Mouse (Mus musculus) G1E (cell line): ENCODE results near the gene Trim71. TPM values are rescaled to one million over a fixed set of nuclear protein-coding genes. Genes with fewer than 3 reads are reported as not detected.

Experiments
- ATAC-seq: 2 replicates; pipeline ENCODE4 v1.8.0; 2016; ENCODE audit warnings: mild to moderate bottlenecking; ENCODE audit not compliant: insufficient number of reproducible peaks, poor library complexity, low FRiP score, severe bottlenecking; ENCODE audit errors: extremely low read depth
- DNase-seq: peaks from one replicate; pipeline ENCODE4 v3.0.0; 2012; ENCODE audit warnings: low spot score
- H3K27me3 ChIP-seq: 2 replicates; pipeline ENCODE4 v1.6.1; 2012; ENCODE audit warnings: mild to moderate bottlenecking, low read length, inconsistent platforms; ENCODE audit not compliant: insufficient read depth
- H3K36me3 ChIP-seq: replicated peaks from 2 replicates; pipeline ENCODE3; 2012; ENCODE audit warnings: mild to moderate bottlenecking, inconsistent platforms
- H3K4me1 ChIP-seq: 2 replicates; pipeline ENCODE4 v1.6.1; 2012; ENCODE audit warnings: low read depth, low read length, inconsistent platforms, mixed read lengths; ENCODE audit not compliant: insufficient read depth
- H3K4me3 ChIP-seq: 2 replicates; pipeline ENCODE4 v1.5.1; 2012; ENCODE audit warnings: low read depth, mild to moderate bottlenecking, inconsistent platforms, low read length, moderate library complexity, mixed read lengths
- H3K9me3 ChIP-seq: replicated peaks from 2 replicates; pipeline ENCODE4 v1.6.1; 2012; ENCODE audit warnings: inconsistent platforms
- CTCF ChIP-seq: IDR thresholded peaks from 2 replicates; pipeline ENCODE4 v1.5.1; 2012; ENCODE audit warnings: low read depth, low read length, inconsistent platforms, mixed read lengths
- GATA1 ChIP-seq: IDR thresholded peaks from 2 replicates; pipeline ENCODE4 v1.6.1; 2012; ENCODE audit warnings: borderline replicate concordance, low read length, inconsistent platforms, mixed read lengths
- GATA2 ChIP-seq: IDR thresholded peaks from 2 replicates; pipeline ENCODE4 v1.6.1; 2012; ENCODE audit warnings: low read depth, low read length, inconsistent platforms, borderline replicate concordance
- POLR2AphosphoS5 ChIP-seq: IDR thresholded peaks from 2 replicates; pipeline ENCODE4 v1.6.1; 2012; ENCODE audit warnings: low read depth, low read length, inconsistent platforms; ENCODE audit not compliant: insufficient replicate concordance
- TAL1 ChIP-seq: conservative IDR thresholded peaks from 2 replicates; pipeline ENCODE4 v1.6.1; 2012; ENCODE audit warnings: low read depth, low read length, inconsistent platforms, mixed read lengths
- polyA plus RNA-seq: library from polyadenylated mRNA; stranded (reverse); fragments of >175 nt; gene quantifications from 2 replicates; pipeline ENCODE4 v1.2.3, GENCODE M21; 2012
- total RNA-seq, 2 experiments: library from RNA; stranded (forward) in 1 of 2; stranded (reverse) in 1 of 2; fragments of 200-1000 nt in 1 of 2; fragments of >200 nt in 1 of 2; fragmentation: Nextera tagmentation in 1 of 2; gene quantifications; 2 replicates each; pipeline ENCODE4 v1.2.3; 2014 to 2017

Trim71 gene
- total and polyA plus RNA-seq, 3 experiments: 0.11 TPM; not detected in 2

DNA sequence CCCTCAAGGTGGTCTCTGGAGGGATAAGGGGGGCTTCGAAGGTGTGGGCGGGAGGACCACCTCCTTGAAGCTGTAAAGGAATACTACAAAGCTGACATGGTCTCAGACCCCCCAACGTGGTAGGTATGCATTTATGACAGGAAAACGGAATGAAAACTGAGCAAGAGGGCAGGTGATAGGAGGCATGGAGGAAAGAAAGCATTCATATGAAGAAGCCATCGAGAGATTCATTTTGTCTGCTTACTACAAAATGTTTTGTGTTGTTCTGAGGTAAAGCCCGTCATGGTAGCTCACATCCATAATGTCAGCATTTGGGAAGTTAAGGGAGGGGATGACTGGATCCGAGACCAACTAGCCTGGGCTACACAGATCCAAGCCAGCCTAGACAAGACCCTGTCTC lies 4.0 kb downstream of the Trim71 start:
- H3K27me3 ChIP-seq: peaks cover 3% of the 10 kb centered on the region; the same call in 1 of the 2 replicates
- DNase-seq (no peak), ATAC-seq (no peak)
- no peak overlapping the region for H3K4me3 ChIP-seq
- no peaks in the 10 kb centered on the region for H3K4me1 ChIP-seq
- no peaks in the 10 kb centered on the region for H3K36me3 ChIP-seq
- TF ChIP-seq TAL1: no peak
- no peak for TF ChIP-seq GATA2
- no peak for TF ChIP-seq POLR2AphosphoS5
- no peak for TF ChIP-seq GATA1
- no peak for TF ChIP-seq CTCF
- H3K9me3 ChIP-seq: peaks cover 35% of the 10 kb centered on the region

DNA sequence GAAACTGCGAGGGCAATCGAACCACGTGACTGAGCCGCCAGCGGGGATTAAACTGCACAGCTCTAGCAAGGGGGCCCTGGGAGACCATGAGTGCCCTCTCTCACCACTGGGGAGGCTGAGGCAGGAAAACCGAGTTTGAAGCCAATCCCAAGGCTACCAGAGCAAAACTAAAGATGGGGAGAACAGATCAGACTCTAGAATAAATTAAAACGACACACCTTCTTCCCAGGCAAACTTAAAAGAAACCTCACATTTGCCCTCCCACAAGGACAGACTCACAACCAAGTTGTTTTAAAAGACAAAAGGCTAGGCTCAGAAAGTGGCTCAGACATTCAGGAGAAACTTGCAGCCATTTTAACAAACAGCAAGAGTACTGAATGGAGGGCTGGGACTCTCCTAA lies 7.1 kb downstream of the Trim71 start:
- no peaks in the 10 kb centered on the region for H3K36me3 ChIP-seq
- peaks cover 10% of the 10 kb centered on the region for H3K9me3 ChIP-seq

DNA sequence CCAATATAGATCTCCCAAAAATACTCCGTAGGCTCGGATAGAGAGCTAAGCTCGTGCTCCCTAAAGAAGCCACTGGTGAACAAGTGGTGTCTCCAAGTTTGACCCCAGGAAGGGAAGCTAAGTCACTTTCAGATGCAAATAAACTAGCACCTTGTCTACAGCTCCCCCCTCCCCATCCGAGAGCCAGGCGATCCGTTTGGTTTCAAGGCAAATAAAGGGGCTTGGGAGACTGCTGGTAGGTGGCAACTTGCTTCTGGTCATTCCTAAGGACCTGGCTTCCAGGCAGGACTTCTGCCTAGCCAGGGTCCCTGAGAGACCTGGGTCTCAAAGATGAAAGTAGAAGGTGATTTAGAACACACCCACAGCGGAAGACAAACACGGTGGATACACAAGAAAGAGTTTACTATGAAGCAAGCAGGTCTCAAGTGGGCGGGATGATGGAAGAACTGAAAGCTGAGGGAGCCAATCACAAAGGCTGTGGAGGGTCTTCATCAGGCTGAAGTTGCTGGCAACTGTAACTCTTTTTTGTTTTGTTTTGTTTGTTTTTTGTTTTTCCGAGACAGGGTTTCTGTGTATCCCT lies 7.8 kb downstream of the Trim71 start:
- Histone ChIP-seq H3K36me3 (no peaks in the 10 kb centered on the region), H3K27me3 (peaks cover 3% of the 10 kb centered on the region; the same call in 1 of the 2 replicates), H3K4me3 (no peak overlapping the region)

More for the DNA sequence above, 7.1 kb downstream of the Trim71 start:
- TF ChIP-seq GATA2: no peak
- no peak for TF ChIP-seq CTCF
- no peak for TF ChIP-seq GATA1
- TF ChIP-seq POLR2AphosphoS5: no peak
- DNase-seq (no peak), ATAC-seq (no peak)
- H3K4me1 ChIP-seq: no peaks in the 10 kb centered on the region
- H3K27me3 ChIP-seq: peaks cover 3% of the 10 kb centered on the region; the same call in 1 of the 2 replicates
- H3K4me3 ChIP-seq: no peak overlapping the region

GRCm38 (mm10) chr9:114554355-114554979 lies 9.7 kb downstream of the Trim71 start:
- TF ChIP-seq GATA1: no peak
- TF ChIP-seq TAL1: no peak
- Histone ChIP-seq H3K27me3 (no peaks in the 10 kb centered on the region), H3K9me3 (no peaks in the 10 kb centered on the region), H3K4me3 (no peak overlapping the region), H3K36me3 (no peaks in the 10 kb centered on the region), H3K4me1 (no peaks in the 10 kb centered on the region)
- no peak for ATAC-seq
- DNase-seq: no peak

More for the DNA sequence above, 7.8 kb downstream of the Trim71 start:
- DNase-seq: no peak
- H3K4me1 ChIP-seq: no peaks in the 10 kb centered on the region
- TF ChIP-seq POLR2AphosphoS5: no peak
- no peak for TF ChIP-seq GATA1
- no peak for TF ChIP-seq CTCF
- no peak for TF ChIP-seq GATA2
- TF ChIP-seq TAL1: no peak
- no peak for ATAC-seq
- peaks cover 6% of the 10 kb centered on the region for H3K9me3 ChIP-seq

DNA sequence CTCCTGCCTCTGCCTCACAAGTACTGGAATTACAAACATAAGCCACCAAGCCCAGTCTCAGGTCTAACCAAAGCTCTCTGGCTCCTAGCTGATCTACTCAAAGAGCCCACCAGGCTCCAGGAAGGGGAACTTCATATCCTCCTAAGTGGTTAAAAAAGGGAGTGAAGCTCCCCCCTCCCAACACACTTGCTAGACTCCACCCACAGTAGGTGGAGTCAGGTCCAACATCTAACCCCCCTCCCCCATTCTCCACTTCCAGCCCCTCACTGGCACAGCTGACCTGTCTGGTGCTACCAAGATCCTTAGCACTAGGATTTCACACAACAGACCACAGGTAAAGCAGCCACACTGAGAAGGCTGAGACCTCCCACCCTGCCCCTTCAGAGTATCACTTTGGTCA lies 10.3 kb downstream of the Trim71 start:
- TF ChIP-seq GATA1 (no peak), CTCF (no peak), POLR2AphosphoS5 (no peak), TAL1 (no peak), GATA2 (no peak)
- Histone ChIP-seq H3K4me1 (no peaks in the 10 kb centered on the region), H3K27me3 (no peaks in the 10 kb centered on the region), H3K36me3 (no peaks in the 10 kb centered on the region), H3K4me3 (no peak overlapping the region), H3K9me3 (no peaks in the 10 kb centered on the region)
- no peak for DNase-seq
- no peak for ATAC-seq

DNA sequence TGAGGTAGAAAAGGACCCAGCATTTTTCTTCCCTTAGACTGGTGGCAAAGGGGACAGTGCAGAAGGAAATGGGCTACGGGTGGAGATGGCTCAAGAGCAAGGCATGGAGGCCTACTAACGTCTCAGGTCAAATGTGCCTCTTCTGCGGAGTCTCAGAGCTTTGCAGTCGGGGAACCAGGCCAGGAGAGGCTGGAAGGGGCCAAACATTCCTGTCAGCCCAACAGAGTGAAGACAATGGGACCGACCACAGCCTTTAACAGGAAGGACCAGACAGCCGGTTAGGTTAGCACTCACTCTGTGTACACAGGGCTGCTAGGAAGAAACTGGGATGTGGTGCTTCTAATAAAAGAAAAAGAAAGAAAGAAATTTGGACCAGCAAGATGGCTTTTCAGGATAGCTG lies 14.1 kb downstream of the Trim71 start:
- Histone ChIP-seq H3K36me3 (no peaks in the 10 kb centered on the region), H3K4me3 (no peak overlapping the region), H3K4me1 (no peaks in the 10 kb centered on the region), H3K27me3 (no peaks in the 10 kb centered on the region), H3K9me3 (no peaks in the 10 kb centered on the region)
- DNase-seq (no peak), ATAC-seq (no peak)
- TF ChIP-seq TAL1: no peak
- TF ChIP-seq POLR2AphosphoS5: no peak
- no peak for TF ChIP-seq GATA1

DNA sequence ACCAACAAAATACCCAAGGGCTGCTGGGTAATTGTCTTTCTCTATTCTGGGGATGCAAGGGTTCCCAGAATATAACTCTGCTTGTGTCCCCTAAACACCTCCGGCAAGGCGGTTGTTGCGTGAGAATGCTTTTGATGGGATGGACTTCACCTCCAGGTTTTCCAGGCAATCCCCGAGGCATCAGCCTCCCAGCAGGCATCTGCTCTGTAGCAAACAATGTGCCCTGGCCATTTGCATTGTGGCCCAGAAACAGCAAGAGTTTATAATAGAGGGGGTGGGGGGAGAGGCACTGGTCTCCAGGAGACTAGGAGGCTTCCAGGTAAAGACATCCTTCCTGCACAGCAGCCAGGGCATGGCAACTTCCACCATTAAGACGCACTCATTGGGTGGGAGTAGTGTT lies 15.1 kb downstream of the Trim71 start:
- DNase-seq (no peak), ATAC-seq (no peak)
- H3K27me3 ChIP-seq: no peaks in the 10 kb centered on the region
- no peaks in the 10 kb centered on the region for H3K4me1 ChIP-seq
- no peaks in the 10 kb centered on the region for H3K9me3 ChIP-seq
- no peak for TF ChIP-seq GATA1
- no peak for TF ChIP-seq CTCF
- TF ChIP-seq TAL1: no peak
- TF ChIP-seq GATA2: no peak
- TF ChIP-seq POLR2AphosphoS5: no peak
- no peak overlapping the region for H3K4me3 ChIP-seq
- H3K36me3 ChIP-seq: no peaks in the 10 kb centered on the region
